Mouse (Mus musculus) thymus, adult 2 months (tissue): ENCODE measurements at regions not wholly inside any gene's neighbourhood (a gene's known extent, or its start where the extent isn't known, plus 50 kb on each side); places are given as distances from the start of the nearest gene placed in this dataset.

Source experiments
- DNase-seq: peaks from one replicate; pipeline ENCODE4 v3.0.0; 2021
- H3K27ac ChIP-seq: fragments of 200-500 bp; 2 replicates; pipeline ENCODE4 v1.5.1; 2012; ENCODE audit warnings: low read length, control low read depth; ENCODE audit not compliant: control insufficient read depth, insufficient read depth
- H3K27me3 ChIP-seq: fragments of 200-500 bp; 2 replicates; pipeline ENCODE4 v1.6.1; 2012; ENCODE audit warnings: mild to moderate bottlenecking, low read length, moderate library complexity, mixed read lengths; ENCODE audit not compliant: control insufficient read depth, insufficient read depth
- H3K36me3 ChIP-seq: fragments of 200-500 bp; 2 replicates; pipeline ENCODE4 v1.6.1; 2012; ENCODE audit warnings: mild to moderate bottlenecking, low read length, moderate library complexity; ENCODE audit not compliant: control insufficient read depth, insufficient read depth
- H3K4me1 ChIP-seq: fragments of 200-500 bp; replicated peaks from 2 replicates; pipeline ENCODE4 v1.6.1; 2012; ENCODE audit warnings: low read length; ENCODE audit not compliant: control insufficient read depth, insufficient read depth
- H3K4me3 ChIP-seq: fragments of 200-500 bp; 2 replicates; pipeline ENCODE4 v1.5.1; 2012; ENCODE audit warnings: mild to moderate bottlenecking, low read length, control low read depth, moderate library complexity; ENCODE audit not compliant: control insufficient read depth, insufficient read depth
- CTCF ChIP-seq: fragments of 200-500 bp; IDR thresholded peaks from 2 replicates; pipeline ENCODE4 v1.5.1; 2012; ENCODE audit warnings: mild to moderate bottlenecking, control low read depth, low read length, moderate library complexity, borderline replicate concordance; ENCODE audit not compliant: control insufficient read depth, poor library complexity, insufficient read depth; ENCODE audit errors: extremely low read depth
- POLR2A ChIP-seq: fragments of 200-500 bp; IDR thresholded peaks from 2 replicates; pipeline ENCODE4 v1.6.1; 2012; ENCODE audit warnings: mild to moderate bottlenecking, low read length, control low read depth, moderate library complexity; ENCODE audit not compliant: control insufficient read depth, poor library complexity, insufficient read depth; ENCODE audit errors: extremely low read depth
- WGBS: fragments of 180-500 bp; shearing (Covaris S2); methylation state at CpG from one replicate; pipeline ENCODE4 v1.1.7; 2018; 5-methylcytosine and 5-hydroxymethylcytosine counted together

DNA sequence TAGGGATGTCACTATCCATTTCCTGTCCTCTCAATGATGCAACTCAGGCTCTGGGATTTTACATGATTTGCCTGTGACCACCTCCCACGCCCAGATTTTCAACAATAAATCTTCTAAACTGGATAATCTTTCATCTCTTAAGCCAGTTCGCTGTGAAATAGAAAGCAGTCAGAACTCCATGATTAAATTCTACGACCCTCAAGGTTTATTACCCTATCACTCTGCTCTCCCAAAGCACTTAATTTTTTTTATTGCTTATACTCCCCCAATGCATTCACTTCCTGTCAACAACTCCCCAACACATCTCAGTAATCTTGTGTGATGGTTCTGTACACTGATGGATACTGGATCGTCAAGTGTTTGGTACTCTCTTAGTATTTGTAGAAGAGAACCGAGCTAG lies 439.5 kb upstream of the Arpp21 start:
- Histone ChIP-seq H3K36me3 (no peaks in the 10 kb centered on the region), H3K27ac (no peak overlapping the region), H3K4me1 (no peaks in the 10 kb centered on the region), H3K27me3 (no peaks in the 10 kb centered on the region), H3K4me3 (no peak overlapping the region)
- DNase-seq: no peak
- TF ChIP-seq POLR2A: no peak
- TF ChIP-seq CTCF: no peak
- WGBS: 79% methylated on average over 5 of the region's 5 CpGs
